Comparison of ENCODE assay signal across 9 mouse cellular contexts in the genomic region with DNA sequence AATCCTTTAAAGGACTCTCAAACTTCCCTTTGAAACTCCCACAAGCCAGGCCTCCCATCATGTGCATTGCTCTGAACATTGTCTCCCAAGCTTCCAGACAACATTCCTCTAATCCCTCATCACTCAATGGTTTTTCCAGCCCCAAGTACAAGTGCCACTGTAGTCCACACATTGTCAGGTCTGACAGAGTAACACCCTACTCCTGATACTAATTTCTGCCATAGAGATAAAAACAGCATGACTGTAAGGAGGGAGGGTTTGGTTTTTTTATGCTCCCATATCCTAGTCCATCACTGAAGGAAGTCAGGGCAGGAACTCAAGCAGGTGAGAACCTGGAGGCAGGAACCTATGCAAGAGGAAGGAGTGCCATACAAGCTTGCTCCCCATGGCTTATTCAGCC.
"Had no signal": no experiment of that assay in that cellular context is flagged by ENCODE, and none has a peak within 500 bp of the region (broad histone marks: within the 10 kb centered on the region; RNA-seq: fewer than 3 reads in every experiment).

No protein-coding gene starts in this region.

- H3K27me3 ChIP-seq: limb, embryonic 13.5 days; midbrain, embryonic 12.5 days had no signal

- H3K27ac ChIP-seq: layer of hippocampus, adult 2 months; limb, embryonic 13.5 days; midbrain, embryonic 12.5 days had no signal

- DNase-seq: kidney, adult 18-20 months; kidney, postnatal 10 days; kidney, postnatal 4 days; left cerebral cortex, postnatal 4 days; lung, adult 18-20 months; thymus, postnatal 36 days had no signal

- H3K4me3 ChIP-seq: layer of hippocampus, adult 2 months; limb, embryonic 13.5 days; midbrain, embryonic 12.5 days had no signal

- H3K9ac ChIP-seq: limb, embryonic 13.5 days; midbrain, embryonic 12.5 days had no signal

- H3K4me2 ChIP-seq: limb, embryonic 13.5 days; midbrain, embryonic 12.5 days had no signal

- H3K4me1 ChIP-seq: limb, embryonic 13.5 days; midbrain, embryonic 12.5 days had no signal

- H3K9me3 ChIP-seq: midbrain, embryonic 12.5 days had no signal
